Mouse (Mus musculus): ENCODE results near the gene Scaf4. TPM values are rescaled to one million over a fixed set of nuclear protein-coding genes. Genes with fewer than 3 reads are reported as not detected.
A peak's percentile ranks its signal among the peaks of the same experiment; 100 is the strongest.
"Not testable (repeated sequence)": the region's sequence is repeated elsewhere in the genome, so short reads cannot be mapped to it uniquely, and the experiment has no call there.

Gene Scaf4
- polyA plus RNA-seq, 1 experiment, result 110 TPM

DNA sequence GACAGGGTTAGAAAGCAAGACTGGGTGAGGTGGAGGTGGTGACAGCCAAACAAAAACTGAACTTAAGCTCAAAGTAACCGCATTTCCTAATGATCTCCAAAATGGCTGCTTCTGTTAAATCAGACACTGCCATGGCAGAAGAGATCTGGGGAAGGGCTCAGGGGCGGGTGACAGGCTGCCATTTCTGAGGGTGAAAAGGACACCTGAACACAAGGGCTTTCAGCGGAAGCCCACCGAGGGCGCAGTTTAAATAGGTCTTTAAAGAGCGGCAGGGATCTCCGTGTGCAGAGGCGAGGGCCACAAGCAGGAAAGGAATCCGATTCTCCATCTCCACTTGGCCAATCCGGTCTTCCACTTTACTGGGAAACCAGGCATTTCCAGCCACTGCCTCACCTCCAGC is 50.6 kb downstream of the Scaf4 start:
- Histone ChIP-seq H3K4me1 (replicated peaks; ENCODE audit: control insufficient read depth, insufficient read depth, low read length) (no peaks in the 10 kb centered on the region), H3K27ac (ENCODE audit: control insufficient read depth, insufficient read depth, low read length) (no peak overlapping the region), H3K36me3 (ENCODE audit: control insufficient read depth, insufficient read depth, low read length) (peaks cover 19% of the 10 kb centered on the region), H3K4me3 (ENCODE audit: control insufficient read depth, insufficient read depth, low read length) (no peak overlapping the region), H3K27me3 (ENCODE audit: control insufficient read depth, insufficient read depth, low read length) (no peaks in the 10 kb centered on the region)
- TF ChIP-seq CTCF (IDR thresholded peaks at IDR 0.05; ENCODE audit: borderline replicate concordance, control insufficient read depth, extremely low read depth, insufficient read depth, low read length, poor library complexity) (no peak), POLR2A (IDR thresholded peaks at IDR 0.05; ENCODE audit: control insufficient read depth, extremely low read depth, insufficient read depth, low read length, poor library complexity) (no peak)
- WGBS, result 97% methylated on average over 10 of the region's 10 CpGs
- no peak for DNase-seq

GRCm38 (mm10) chr16:90231302-90231701 is 53.0 kb downstream of the Scaf4 start:
- Histone ChIP-seq H3K36me3 (ENCODE audit: control insufficient read depth, insufficient read depth, low read length) (peaks cover 37% of the 10 kb centered on the region), H3K27me3 (ENCODE audit: control insufficient read depth, insufficient read depth, low read length) (no peaks in the 10 kb centered on the region), H3K4me3 (ENCODE audit: control insufficient read depth, insufficient read depth, low read length) (no peak overlapping the region), H3K27ac (ENCODE audit: control insufficient read depth, insufficient read depth, low read length) (no peak overlapping the region), H3K4me1 (replicated peaks; ENCODE audit: control insufficient read depth, insufficient read depth, low read length) (no peaks in the 10 kb centered on the region)
- WGBS, result 93% methylated on average over 7 of the region's 7 CpGs
- TF ChIP-seq CTCF (IDR thresholded peaks at IDR 0.05; ENCODE audit: borderline replicate concordance, control insufficient read depth, extremely low read depth, insufficient read depth, low read length, poor library complexity) (no peak), POLR2A (IDR thresholded peaks at IDR 0.05; ENCODE audit: control insufficient read depth, extremely low read depth, insufficient read depth, low read length, poor library complexity) (no peak)
- no peak for DNase-seq

- Histone ChIP-seq H3K27ac (ENCODE audit: control insufficient read depth, insufficient read depth, low read length) (no peak overlapping the region), H3K4me1 (replicated peaks; ENCODE audit: control insufficient read depth, insufficient read depth, low read length) (no peaks in the 10 kb centered on the region), H3K36me3 (ENCODE audit: control insufficient read depth, insufficient read depth, low read length) (peaks cover 47% of the 10 kb centered on the region), H3K4me3 (ENCODE audit: control insufficient read depth, insufficient read depth, low read length) (no peak overlapping the region), H3K27me3 (ENCODE audit: control insufficient read depth, insufficient read depth, low read length) (no peaks in the 10 kb centered on the region)
- no peak for DNase-seq
- WGBS, result 93% methylated on average over 6 of the region's 6 CpGs
- TF ChIP-seq CTCF (IDR thresholded peaks at IDR 0.05; ENCODE audit: borderline replicate concordance, control insufficient read depth, extremely low read depth, insufficient read depth, low read length, poor library complexity) (no peak), POLR2A (IDR thresholded peaks at IDR 0.05; ENCODE audit: control insufficient read depth, extremely low read depth, insufficient read depth, low read length, poor library complexity) (no peak)
These were observed 54.4 kb downstream of the Scaf4 start for GRCm38 (mm10) chr16:90229897-90230296.

- Histone ChIP-seq H3K36me3 (ENCODE audit: control insufficient read depth, insufficient read depth, low read length) (peaks cover 11% of the 10 kb centered on the region), H3K4me3 (ENCODE audit: control insufficient read depth, insufficient read depth, low read length) (peak overlapping the region; percentile 77), H3K27me3 (ENCODE audit: control insufficient read depth, insufficient read depth, low read length) (no peaks in the 10 kb centered on the region), H3K27ac (ENCODE audit: control insufficient read depth, insufficient read depth, low read length) (no peak overlapping the region), H3K4me1 (replicated peaks; ENCODE audit: control insufficient read depth, insufficient read depth, low read length) (peaks cover 8% of the 10 kb centered on the region)
- WGBS, result 2% methylated on average over 20 of the region's 20 CpGs
- DNase-seq, result no peak
- TF ChIP-seq POLR2A (IDR thresholded peaks at IDR 0.05; ENCODE audit: control insufficient read depth, extremely low read depth, insufficient read depth, low read length, poor library complexity), result no peak
- no peak for TF ChIP-seq CTCF (IDR thresholded peaks at IDR 0.05; ENCODE audit: borderline replicate concordance, control insufficient read depth, extremely low read depth, insufficient read depth, low read length, poor library complexity)
These were observed 62.7 kb downstream of the Scaf4 start for GRCm38 (mm10) chr16:90221441-90222070.

GRCm38 (mm10) chr16:90220892-90221431 is 63.3 kb downstream of the Scaf4 start:
- no peak for TF ChIP-seq POLR2A (IDR thresholded peaks at IDR 0.05; ENCODE audit: control insufficient read depth, extremely low read depth, insufficient read depth, low read length, poor library complexity)
- TF ChIP-seq CTCF (IDR thresholded peaks at IDR 0.05; ENCODE audit: borderline replicate concordance, control insufficient read depth, extremely low read depth, insufficient read depth, low read length, poor library complexity), result no peak; the same call in 1 of the 2 replicates
- no peak for DNase-seq
- H3K27ac ChIP-seq (ENCODE audit: control insufficient read depth, insufficient read depth, low read length), result no peak overlapping the region
- H3K4me3 ChIP-seq (ENCODE audit: control insufficient read depth, insufficient read depth, low read length), result peak overlapping the region; percentile 77
- H3K36me3 ChIP-seq (ENCODE audit: control insufficient read depth, insufficient read depth, low read length), result peaks cover 6% of the 10 kb centered on the region
- under 1% methylated on average over 52 of the region's 52 CpGs for WGBS
- H3K4me1 ChIP-seq (replicated peaks; ENCODE audit: control insufficient read depth, insufficient read depth, low read length), result peaks cover 8% of the 10 kb centered on the region
- no peaks in the 10 kb centered on the region for H3K27me3 ChIP-seq (ENCODE audit: control insufficient read depth, insufficient read depth, low read length)

DNA sequence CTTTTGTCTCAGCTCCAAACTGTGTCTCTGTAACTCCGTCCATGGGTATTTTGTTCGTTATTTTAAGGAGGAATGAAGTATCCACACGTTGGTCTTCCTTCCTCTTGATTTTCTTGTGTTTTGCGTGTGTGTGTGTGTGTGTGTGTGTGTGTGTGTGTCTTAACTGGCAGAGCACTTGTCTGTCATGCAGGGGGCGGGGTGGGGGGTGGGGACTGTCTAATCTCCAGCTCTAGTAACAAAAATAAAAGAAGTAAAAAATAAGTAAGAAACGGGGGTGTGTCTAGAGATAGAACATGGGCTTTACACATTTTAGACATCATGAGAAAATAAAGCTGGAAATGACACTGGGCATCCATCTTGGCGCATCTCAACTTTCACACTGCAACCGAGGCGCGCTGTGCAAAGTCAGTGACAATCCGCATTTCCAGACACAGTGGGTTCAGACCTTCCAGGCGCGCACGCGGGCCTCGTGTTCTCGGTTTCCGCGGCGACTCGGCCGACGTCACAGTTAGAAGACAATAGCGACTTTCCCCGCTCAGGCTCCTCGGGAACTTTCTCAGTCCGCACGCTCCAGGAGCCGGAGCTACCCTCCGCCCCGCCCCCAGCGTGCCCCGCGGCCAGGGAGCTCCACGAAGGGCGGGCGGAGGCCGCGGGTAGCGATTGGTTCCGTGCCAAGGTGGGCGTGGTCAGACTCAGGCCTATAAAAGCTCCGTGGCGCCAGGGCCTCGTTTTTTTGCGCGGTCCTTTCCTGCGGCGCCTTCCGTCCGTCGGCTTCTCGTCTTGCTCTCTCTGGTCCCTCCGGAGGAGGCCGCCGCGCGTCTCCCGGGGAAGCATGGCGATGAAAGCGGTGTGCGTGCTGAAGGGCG is 64.0 kb downstream of the Scaf4 start, which contains the start of gene Sod1:
Gene Sod1 (plus strand): TSS at position 729 of the 866 bp plus-strand sequence.
- Histone ChIP-seq H3K27me3 (ENCODE audit: control insufficient read depth, insufficient read depth, low read length) (no peaks in the 10 kb centered on the region), H3K4me1 (replicated peaks; ENCODE audit: control insufficient read depth, insufficient read depth, low read length) (peaks cover 8% of the 10 kb centered on the region), H3K4me3 (ENCODE audit: control insufficient read depth, insufficient read depth, low read length) (peak within 1 kb of the TSS; percentile 77), H3K36me3 (ENCODE audit: control insufficient read depth, insufficient read depth, low read length) (peaks cover under 1% of the 10 kb centered on the region), H3K27ac (ENCODE audit: control insufficient read depth, insufficient read depth, low read length) (no peak within 1 kb of the TSS)
- DNase-seq, result peak; percentile 98
- TF ChIP-seq POLR2A (IDR thresholded peaks at IDR 0.05; ENCODE audit: control insufficient read depth, extremely low read depth, insufficient read depth, low read length, poor library complexity) (peak; percentile 90), CTCF (IDR thresholded peaks at IDR 0.05; ENCODE audit: borderline replicate concordance, control insufficient read depth, extremely low read depth, insufficient read depth, low read length, poor library complexity) (peak; percentile 32; the same call in 1 of the 2 replicates)
- 1% methylated on average over 63 of the region's 63 CpGs for WGBS

- 86% methylated on average over 4 of the region's 4 CpGs for WGBS
- not testable (repeated sequence) for H3K36me3 ChIP-seq (ENCODE audit: control insufficient read depth, insufficient read depth, low read length); H3K4me1 ChIP-seq (replicated peaks; ENCODE audit: control insufficient read depth, insufficient read depth, low read length); DNase-seq; H3K27me3 ChIP-seq (ENCODE audit: control insufficient read depth, insufficient read depth, low read length); H3K4me3 ChIP-seq (ENCODE audit: control insufficient read depth, insufficient read depth, low read length); H3K27ac ChIP-seq (ENCODE audit: control insufficient read depth, insufficient read depth, low read length)
These were observed 64.9 kb downstream of the Scaf4 start for GRCm38 (mm10) chr16:90219445-90219844.
